Mouse (Mus musculus): ENCODE results near the gene Iqgap2. TPM values are rescaled to one million over a fixed set of nuclear protein-coding genes. Genes with fewer than 3 reads are reported as not detected.

Gene Iqgap2
- polyA plus RNA-seq, 1 experiment from 2014 or later = 8.5 TPM

DNA sequence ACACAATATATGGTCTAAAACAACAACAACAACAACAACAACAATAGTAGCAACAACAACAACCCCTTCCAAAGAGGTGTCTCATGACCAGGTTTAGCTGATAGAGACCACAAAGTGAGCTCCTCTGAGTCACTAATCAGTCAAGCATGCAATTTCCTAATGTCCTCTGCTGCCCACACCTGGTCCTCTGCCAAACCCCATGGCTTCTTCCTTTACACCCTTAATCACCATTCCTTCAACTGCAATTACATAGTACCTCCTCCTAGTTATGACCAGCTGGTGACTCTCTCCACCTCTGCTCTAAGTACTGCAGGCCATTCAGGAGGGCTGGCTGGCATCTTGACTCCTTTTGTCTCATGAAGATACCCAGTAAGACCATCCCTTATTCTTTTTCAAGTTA lies 60.0 kb downstream of the Iqgap2 start:
- no peaks in the 10 kb centered on the region for H3K27me3 ChIP-seq (ENCODE audit: control insufficient read depth, insufficient read depth, low read length)
- ATAC-seq (replicated peaks; ENCODE audit: insufficient number of reproducible peaks, low FRiP score, low TSS enrichment) = no peak
- H3K9ac ChIP-seq (ENCODE audit: low read depth, low read length) = no peak overlapping the region
- H3K9me3 ChIP-seq (replicated peaks; ENCODE audit: control insufficient read depth, low read length) = no peaks in the 10 kb centered on the region
- no peaks in the 10 kb centered on the region for H3K36me3 ChIP-seq (ENCODE audit: control insufficient read depth, insufficient read depth, low read length)
- no peak overlapping the region for H3K27ac ChIP-seq (ENCODE audit: low read depth, low read length)
- no peak overlapping the region for H3K4me2 ChIP-seq
- no peaks in the 10 kb centered on the region for H3K4me1 ChIP-seq (ENCODE audit: control insufficient read depth, insufficient read depth, low read length)
- no peak overlapping the region for H3K4me3 ChIP-seq (ENCODE audit: low read depth, low read length)

DNA sequence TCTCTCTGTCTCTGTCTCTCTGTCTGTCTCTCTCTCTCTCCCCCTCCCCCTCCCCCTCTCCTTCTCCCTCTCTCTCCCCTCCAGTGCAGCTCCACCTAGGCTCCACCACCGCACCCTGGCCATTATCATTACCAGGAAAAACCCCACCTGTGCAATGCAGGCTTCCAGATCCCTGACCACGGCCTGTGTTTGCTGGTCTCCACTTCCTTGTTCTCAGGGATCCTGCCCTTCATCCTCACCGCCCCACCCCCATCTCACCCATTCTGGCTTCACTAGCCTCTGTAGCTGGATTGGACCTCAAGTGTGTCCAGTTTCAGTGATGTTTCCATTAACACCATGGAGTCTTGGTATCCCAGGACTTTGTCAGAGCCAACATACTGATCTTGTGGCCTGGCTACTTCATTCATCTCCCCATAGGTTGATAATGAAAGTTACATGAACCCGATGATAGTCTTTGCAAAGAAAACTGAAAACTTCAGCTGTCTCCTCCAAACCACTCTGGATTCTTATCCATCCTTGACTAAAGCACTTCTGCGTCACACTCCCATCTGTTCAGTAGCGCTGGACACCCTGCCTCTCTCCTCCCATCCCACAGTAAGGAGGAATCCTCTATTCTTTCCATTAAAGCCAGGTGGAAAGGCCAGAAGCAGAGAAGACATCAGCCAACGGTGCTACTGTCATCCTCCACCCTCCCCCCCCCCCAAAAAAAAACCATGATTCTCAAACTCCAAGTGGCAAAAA lies 62.1 kb downstream of the Iqgap2 start:
- H3K4me1 ChIP-seq (ENCODE audit: control insufficient read depth, insufficient read depth, low read length) = no peaks in the 10 kb centered on the region
- 79% methylated on average over 7 of the region's 7 CpGs for WGBS (ENCODE audit: insufficient replicate concordance)
- no peak for ATAC-seq (replicated peaks; ENCODE audit: insufficient number of reproducible peaks, low FRiP score, low TSS enrichment)

DNA sequence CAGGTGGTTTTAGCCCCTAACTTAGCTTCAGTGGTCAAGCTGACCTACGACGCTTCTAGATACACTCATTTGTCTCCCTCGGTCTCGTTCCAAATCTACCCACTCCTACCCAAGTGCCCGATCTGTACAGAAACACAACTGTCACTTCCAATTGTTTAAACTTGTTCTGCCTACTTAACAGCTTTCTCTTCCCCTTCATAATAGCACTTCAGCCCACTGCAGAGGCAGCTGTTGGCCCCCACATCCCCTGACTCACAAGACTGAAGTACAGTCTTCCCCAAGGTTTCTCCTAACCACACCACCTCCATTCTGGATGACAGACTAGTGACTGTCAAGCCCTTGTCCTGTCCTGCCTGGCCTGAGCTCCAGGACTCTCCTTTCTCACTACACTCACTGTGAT lies 63.1 kb downstream of the Iqgap2 start:
- Histone ChIP-seq H3K4me1 (ENCODE audit: control insufficient read depth, insufficient read depth, low read length) (no peaks in the 10 kb centered on the region), H3K9ac (ENCODE audit: low read depth, low read length) (no peak overlapping the region), H3K27me3 (ENCODE audit: control insufficient read depth, insufficient read depth, low read length) (no peaks in the 10 kb centered on the region), H3K9me3 (replicated peaks; ENCODE audit: control insufficient read depth, low read length) (no peaks in the 10 kb centered on the region), H3K4me3 (ENCODE audit: low read depth, low read length) (no peak overlapping the region), H3K36me3 (ENCODE audit: control insufficient read depth, insufficient read depth, low read length) (no peaks in the 10 kb centered on the region), H3K4me2 (no peak overlapping the region), H3K27ac (ENCODE audit: low read depth, low read length) (no peak overlapping the region)
- ATAC-seq (replicated peaks; ENCODE audit: insufficient number of reproducible peaks, low FRiP score, low TSS enrichment) = no peak
- 88% methylated on average over 5 of the region's 5 CpGs for WGBS (ENCODE audit: insufficient replicate concordance)

More for the DNA sequence above, 62.1 kb downstream of the Iqgap2 start:
- Histone ChIP-seq H3K36me3 (ENCODE audit: control insufficient read depth, insufficient read depth, low read length) (no peaks in the 10 kb centered on the region), H3K9ac (ENCODE audit: low read depth, low read length) (no peak overlapping the region), H3K27ac (ENCODE audit: low read depth, low read length) (no peak overlapping the region), H3K4me3 (ENCODE audit: low read depth, low read length) (no peak overlapping the region), H3K4me2 (no peak overlapping the region), H3K27me3 (ENCODE audit: control insufficient read depth, insufficient read depth, low read length) (no peaks in the 10 kb centered on the region), H3K9me3 (replicated peaks; ENCODE audit: control insufficient read depth, low read length) (no peaks in the 10 kb centered on the region)

DNA sequence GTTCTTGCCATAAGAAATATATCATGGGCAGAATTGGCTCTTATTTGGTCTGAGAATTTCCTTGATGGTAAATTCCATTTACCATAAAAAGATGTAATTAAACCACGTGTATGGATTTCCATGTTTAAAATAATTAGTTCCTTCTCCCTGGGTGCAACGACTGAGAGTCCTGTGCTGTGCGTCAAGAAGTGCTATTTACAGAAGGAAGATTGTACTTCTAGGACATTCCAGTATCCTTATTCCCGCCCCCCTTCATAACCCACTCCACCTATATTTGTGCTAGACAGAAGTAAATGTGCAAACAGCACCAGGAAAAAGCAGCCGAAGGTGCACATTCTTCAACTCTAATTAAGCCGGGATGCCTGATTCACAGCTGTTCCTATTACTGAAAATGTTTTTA lies 65.5 kb downstream of the Iqgap2 start:
- H3K9ac ChIP-seq (ENCODE audit: low read depth, low read length) = no peak overlapping the region
- H3K9me3 ChIP-seq (replicated peaks; ENCODE audit: control insufficient read depth, low read length) = no peaks in the 10 kb centered on the region
- H3K4me3 ChIP-seq (ENCODE audit: low read depth, low read length) = no peak overlapping the region
- no peaks in the 10 kb centered on the region for H3K27me3 ChIP-seq (ENCODE audit: control insufficient read depth, insufficient read depth, low read length)
- no peak overlapping the region for H3K27ac ChIP-seq (ENCODE audit: low read depth, low read length)
- no peaks in the 10 kb centered on the region for H3K36me3 ChIP-seq (ENCODE audit: control insufficient read depth, insufficient read depth, low read length)
- H3K4me1 ChIP-seq (ENCODE audit: control insufficient read depth, insufficient read depth, low read length) = no peaks in the 10 kb centered on the region
- H3K4me2 ChIP-seq = no peak overlapping the region
- no peak for ATAC-seq (replicated peaks; ENCODE audit: insufficient number of reproducible peaks, low FRiP score, low TSS enrichment)
- 76% methylated on average over 6 of the region's 6 CpGs for WGBS (ENCODE audit: insufficient replicate concordance)

DNA sequence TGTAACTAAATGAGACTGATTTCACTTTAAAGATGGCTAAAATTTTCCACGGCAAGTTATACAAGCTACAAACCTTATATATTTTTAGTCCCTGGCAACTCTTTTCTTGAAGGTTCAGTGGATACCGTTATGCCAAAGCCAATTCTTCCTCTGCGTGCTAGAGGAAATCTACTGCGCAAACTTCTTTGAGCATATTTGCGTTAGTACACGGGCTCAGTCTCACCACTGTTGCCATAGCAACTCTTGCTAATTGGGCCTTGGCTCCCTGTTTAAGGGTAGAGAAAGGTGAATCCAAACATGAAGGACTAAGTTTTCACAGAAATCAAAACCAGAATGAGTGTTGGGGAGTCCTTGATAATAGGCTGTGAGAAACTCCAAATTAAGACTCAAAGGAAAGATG lies 68.8 kb downstream of the Iqgap2 start:
- no peak overlapping the region for H3K4me2 ChIP-seq
- H3K27me3 ChIP-seq (ENCODE audit: control insufficient read depth, insufficient read depth, low read length) = no peaks in the 10 kb centered on the region
- H3K9me3 ChIP-seq (replicated peaks; ENCODE audit: control insufficient read depth, low read length) = no peaks in the 10 kb centered on the region
- no peak overlapping the region for H3K9ac ChIP-seq (ENCODE audit: low read depth, low read length)
- no peaks in the 10 kb centered on the region for H3K36me3 ChIP-seq (ENCODE audit: control insufficient read depth, insufficient read depth, low read length)
- ATAC-seq (replicated peaks; ENCODE audit: insufficient number of reproducible peaks, low FRiP score, low TSS enrichment) = no peak
- H3K4me3 ChIP-seq (ENCODE audit: low read depth, low read length) = no peak overlapping the region
- no peaks in the 10 kb centered on the region for H3K4me1 ChIP-seq (ENCODE audit: control insufficient read depth, insufficient read depth, low read length)
- 89% methylated on average over 6 of the region's 6 CpGs for WGBS (ENCODE audit: insufficient replicate concordance)
- no peak overlapping the region for H3K27ac ChIP-seq (ENCODE audit: low read depth, low read length)

DNA sequence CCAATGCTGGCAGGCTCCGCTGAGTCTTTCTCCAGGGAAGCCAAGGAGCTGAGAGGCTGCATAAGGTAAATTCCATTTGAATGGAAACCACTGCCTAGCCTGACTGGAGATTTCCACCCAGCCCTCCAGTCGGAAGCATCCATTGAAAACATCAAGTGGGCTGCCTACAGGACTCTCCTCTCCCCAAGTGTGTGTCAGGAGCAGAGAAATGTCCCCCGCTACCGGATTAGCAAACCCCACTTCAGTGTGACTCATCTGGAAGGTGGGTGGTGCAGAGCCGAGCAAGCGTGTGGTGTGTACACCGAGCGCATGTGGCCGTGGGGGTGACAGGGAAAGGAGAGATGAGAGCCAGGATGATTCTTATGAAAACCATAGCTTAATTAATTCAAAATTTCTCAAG lies 71.7 kb downstream of the Iqgap2 start:
- Histone ChIP-seq H3K9me3 (replicated peaks; ENCODE audit: control insufficient read depth, low read length) (no peaks in the 10 kb centered on the region), H3K4me2 (no peak overlapping the region), H3K27me3 (ENCODE audit: control insufficient read depth, insufficient read depth, low read length) (no peaks in the 10 kb centered on the region), H3K27ac (ENCODE audit: low read depth, low read length) (no peak overlapping the region), H3K36me3 (ENCODE audit: control insufficient read depth, insufficient read depth, low read length) (no peaks in the 10 kb centered on the region), H3K9ac (ENCODE audit: low read depth, low read length) (no peak overlapping the region), H3K4me1 (ENCODE audit: control insufficient read depth, insufficient read depth, low read length) (no peaks in the 10 kb centered on the region), H3K4me3 (ENCODE audit: low read depth, low read length) (no peak overlapping the region)
- no peak for ATAC-seq (replicated peaks; ENCODE audit: insufficient number of reproducible peaks, low FRiP score, low TSS enrichment)
- WGBS (ENCODE audit: insufficient replicate concordance) = 84% methylated on average over 9 of the region's 9 CpGs

DNA sequence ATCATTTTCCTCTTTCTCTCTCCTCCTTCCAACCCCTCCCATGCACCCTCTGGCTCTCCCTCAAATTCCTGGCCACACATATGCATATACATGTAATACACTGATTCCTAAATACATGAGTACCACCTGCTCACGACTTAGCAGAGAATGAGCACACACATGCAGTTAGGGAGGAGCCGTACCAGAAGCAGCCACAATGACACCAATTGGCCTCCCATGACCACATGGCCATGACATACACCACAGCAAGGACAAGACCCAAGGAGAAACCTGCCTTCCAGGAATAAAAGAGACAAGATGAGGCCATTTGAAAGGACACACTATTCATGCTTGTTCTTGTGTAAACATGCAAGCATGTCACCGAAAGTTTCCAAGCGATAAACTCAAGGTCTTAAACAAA lies 72.8 kb downstream of the Iqgap2 start:
- Histone ChIP-seq H3K36me3 (ENCODE audit: control insufficient read depth, insufficient read depth, low read length) (no peaks in the 10 kb centered on the region), H3K27me3 (ENCODE audit: control insufficient read depth, insufficient read depth, low read length) (no peaks in the 10 kb centered on the region), H3K27ac (ENCODE audit: low read depth, low read length) (no peak overlapping the region), H3K4me1 (ENCODE audit: control insufficient read depth, insufficient read depth, low read length) (no peaks in the 10 kb centered on the region), H3K9ac (ENCODE audit: low read depth, low read length) (no peak overlapping the region), H3K4me3 (ENCODE audit: low read depth, low read length) (no peak overlapping the region), H3K9me3 (replicated peaks; ENCODE audit: control insufficient read depth, low read length) (no peaks in the 10 kb centered on the region), H3K4me2 (no peak overlapping the region)
- no peak for ATAC-seq (replicated peaks; ENCODE audit: insufficient number of reproducible peaks, low FRiP score, low TSS enrichment)
- WGBS (ENCODE audit: insufficient replicate concordance) = 90% methylated on average over 4 of the region's 4 CpGs

DNA sequence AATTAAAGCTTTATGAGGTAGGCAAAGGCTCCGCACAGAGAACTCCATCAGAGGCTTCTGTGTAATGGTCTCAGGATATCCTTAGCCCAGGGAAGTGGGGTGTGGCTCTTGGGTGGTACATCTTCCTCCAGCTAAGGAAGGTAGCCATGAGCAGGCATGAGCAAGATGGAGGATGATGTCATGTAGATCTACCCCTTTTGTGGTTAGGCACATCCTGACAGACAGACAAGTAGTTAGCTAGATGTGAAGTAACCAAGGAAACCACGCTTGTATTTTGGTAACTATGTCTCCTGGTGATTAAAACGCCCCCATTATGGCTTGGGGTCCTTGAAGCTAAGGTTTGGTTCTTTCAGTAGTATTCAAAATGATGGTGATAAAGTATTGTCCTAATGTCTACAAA lies 78.1 kb downstream of the Iqgap2 start:
- ATAC-seq (replicated peaks; ENCODE audit: insufficient number of reproducible peaks, low FRiP score, low TSS enrichment) = no peak
- no peak overlapping the region for H3K9ac ChIP-seq (ENCODE audit: low read depth, low read length)
- no peaks in the 10 kb centered on the region for H3K36me3 ChIP-seq (ENCODE audit: control insufficient read depth, insufficient read depth, low read length)
- no peak overlapping the region for H3K4me3 ChIP-seq (ENCODE audit: low read depth, low read length)
- H3K4me2 ChIP-seq = no peak overlapping the region
- no peak overlapping the region for H3K27ac ChIP-seq (ENCODE audit: low read depth, low read length)
- WGBS (ENCODE audit: insufficient replicate concordance) = 83% methylated on average over 3 of the region's 3 CpGs
- no peaks in the 10 kb centered on the region for H3K9me3 ChIP-seq (replicated peaks; ENCODE audit: control insufficient read depth, low read length)
- no peaks in the 10 kb centered on the region for H3K27me3 ChIP-seq (ENCODE audit: control insufficient read depth, insufficient read depth, low read length)
- H3K4me1 ChIP-seq (ENCODE audit: control insufficient read depth, insufficient read depth, low read length) = no peaks in the 10 kb centered on the region

DNA sequence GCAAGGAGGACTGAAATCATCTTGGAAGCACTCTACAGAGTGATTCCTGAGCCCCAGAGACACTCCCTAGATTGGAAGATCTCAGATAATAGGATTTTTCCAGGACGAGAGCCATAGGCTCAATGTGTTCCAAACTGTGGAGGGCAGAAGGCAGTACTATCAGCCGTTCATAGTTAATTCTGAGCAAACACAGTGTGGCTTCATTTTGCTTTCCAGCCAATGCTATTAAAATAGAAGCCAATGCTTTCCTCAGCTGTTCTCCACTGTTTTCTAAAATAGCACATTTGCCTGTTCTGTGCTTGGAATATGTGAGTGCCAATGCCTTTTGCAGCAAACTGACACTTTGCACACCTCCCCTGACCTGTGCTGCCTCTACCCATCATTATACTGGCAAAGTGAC lies 80.9 kb downstream of the Iqgap2 start:
- no peak overlapping the region for H3K4me2 ChIP-seq
- 52% methylated on average over 2 of the region's 2 CpGs for WGBS (ENCODE audit: insufficient replicate concordance)
- no peaks in the 10 kb centered on the region for H3K36me3 ChIP-seq (ENCODE audit: control insufficient read depth, insufficient read depth, low read length)
- ATAC-seq (replicated peaks; ENCODE audit: insufficient number of reproducible peaks, low FRiP score, low TSS enrichment) = no peak
- no peaks in the 10 kb centered on the region for H3K9me3 ChIP-seq (replicated peaks; ENCODE audit: control insufficient read depth, low read length)
- H3K4me1 ChIP-seq (ENCODE audit: control insufficient read depth, insufficient read depth, low read length) = 0 out of 2 replicates have a peak, but pooled peaks cover 2% of the 10 kb centered on the region
- H3K9ac ChIP-seq (ENCODE audit: low read depth, low read length) = no peak overlapping the region
- H3K27me3 ChIP-seq (ENCODE audit: control insufficient read depth, insufficient read depth, low read length) = no peaks in the 10 kb centered on the region
- H3K27ac ChIP-seq (ENCODE audit: low read depth, low read length) = no peak overlapping the region
- no peak overlapping the region for H3K4me3 ChIP-seq (ENCODE audit: low read depth, low read length)

Measured in heart, embryonic 11.5 days (tissue).